Mouse (Mus musculus) G1E (cell line): ENCODE results near the gene Dennd1a.

ENCODE experiments used
- CTCF ChIP-seq: IDR thresholded peaks from 2 replicates; pipeline ENCODE4 v1.5.1; 2012; ENCODE audit warnings: low read depth, low read length, inconsistent platforms, mixed read lengths
- GATA1 ChIP-seq: IDR thresholded peaks from 2 replicates; pipeline ENCODE4 v1.6.1; 2012; ENCODE audit warnings: borderline replicate concordance, low read length, inconsistent platforms, mixed read lengths
- GATA2 ChIP-seq: IDR thresholded peaks from 2 replicates; pipeline ENCODE4 v1.6.1; 2012; ENCODE audit warnings: low read depth, low read length, inconsistent platforms, borderline replicate concordance
- POLR2AphosphoS5 ChIP-seq: IDR thresholded peaks from 2 replicates; pipeline ENCODE4 v1.6.1; 2012; ENCODE audit warnings: low read depth, low read length, inconsistent platforms; ENCODE audit not compliant: insufficient replicate concordance
- TAL1 ChIP-seq: conservative IDR thresholded peaks from 2 replicates; pipeline ENCODE4 v1.6.1; 2012; ENCODE audit warnings: low read depth, low read length, inconsistent platforms, mixed read lengths

DNA sequence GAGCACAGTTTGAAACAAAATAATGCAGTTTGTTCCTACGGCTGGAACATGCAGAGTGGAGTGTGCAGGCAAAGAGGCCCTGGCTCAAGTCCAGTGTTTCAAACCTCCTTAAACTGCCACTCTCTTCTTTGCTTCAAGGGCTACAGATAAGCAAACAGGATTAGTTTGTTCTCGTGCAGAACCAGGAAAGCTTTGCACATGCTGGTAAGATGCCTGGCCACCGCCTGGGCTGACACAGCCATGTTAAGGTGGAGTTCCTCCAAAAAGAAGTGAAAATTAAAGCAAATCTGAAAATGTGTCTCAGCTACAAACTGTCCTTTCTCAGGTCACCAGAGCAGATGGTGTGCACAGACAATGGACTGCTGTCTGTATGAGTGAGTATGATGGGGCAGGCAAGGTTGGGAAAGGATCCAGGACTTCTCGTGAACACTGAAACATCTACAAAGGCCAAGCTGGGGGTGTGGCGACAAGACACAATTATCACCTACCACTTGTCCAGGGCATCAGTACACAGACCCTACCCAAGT is 273.3 kb downstream of the Dennd1a start:
- TF ChIP-seq TAL1 (no peak), CTCF (no peak), GATA1 (no peak), POLR2AphosphoS5 (no peak), GATA2 (no peak)
